Mouse (Mus musculus) CD8-positive naive resting alpha-beta T cell, adult 57 days (primary cell): ENCODE measurements around the gene Rps11. TPM values are rescaled to one million over a fixed set of nuclear protein-coding genes. Genes with fewer than 3 reads are reported as not detected.

Experiments
- total RNA-seq: library from RNA; stranded (reverse); gene quantifications from one replicate; pipeline ENCODE4 v1.2.4, GENCODE M21; 2023

Gene Rps11
- total RNA-seq = 3,136 TPM

DNA sequence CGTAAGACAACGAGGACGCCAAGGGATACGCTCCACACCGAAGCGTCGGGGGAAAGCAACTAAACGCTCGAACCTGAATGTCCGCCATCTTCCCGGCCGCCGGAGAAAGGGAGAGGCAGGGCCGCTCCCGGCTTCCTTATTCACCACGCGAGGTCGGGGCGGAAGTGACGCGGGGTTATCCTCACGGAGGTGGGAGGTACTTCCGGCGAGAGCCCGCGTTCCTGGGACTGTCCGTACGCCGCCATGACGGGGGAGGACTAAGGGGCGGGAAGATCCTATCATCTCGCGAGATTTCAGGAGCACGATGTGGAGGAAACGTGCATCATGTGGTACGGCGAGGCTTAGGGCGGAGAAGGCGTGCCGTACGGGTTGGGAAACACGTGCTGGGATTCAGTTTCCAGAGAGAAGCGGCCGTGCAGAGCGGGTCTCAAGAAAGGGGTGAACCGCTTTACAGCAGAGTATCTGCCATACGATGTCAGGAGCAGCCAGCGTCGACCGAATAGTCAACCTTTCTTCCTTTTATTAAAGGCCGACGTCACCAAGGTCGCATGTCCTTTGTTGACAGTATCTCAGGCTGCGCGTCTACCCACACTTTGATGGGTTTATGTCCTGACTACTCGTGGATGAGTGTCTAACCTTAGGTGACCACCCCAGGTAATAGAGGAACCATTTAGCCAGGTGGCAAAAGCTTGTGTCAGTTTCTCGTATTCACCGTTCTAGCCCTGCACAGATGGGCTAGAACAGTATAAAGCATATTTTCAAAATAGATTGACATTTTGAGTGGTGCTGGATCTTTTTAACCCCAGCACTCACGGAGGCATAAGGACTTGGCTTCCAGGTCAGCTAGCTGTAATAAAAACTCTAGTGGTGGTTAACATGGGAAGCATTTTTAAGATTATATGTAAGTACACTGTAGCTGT is at the start of gene Rps11:
TSS of gene Rps11 (minus strand) at position 216 of the 920 bp plus-strand sequence.

DNA sequence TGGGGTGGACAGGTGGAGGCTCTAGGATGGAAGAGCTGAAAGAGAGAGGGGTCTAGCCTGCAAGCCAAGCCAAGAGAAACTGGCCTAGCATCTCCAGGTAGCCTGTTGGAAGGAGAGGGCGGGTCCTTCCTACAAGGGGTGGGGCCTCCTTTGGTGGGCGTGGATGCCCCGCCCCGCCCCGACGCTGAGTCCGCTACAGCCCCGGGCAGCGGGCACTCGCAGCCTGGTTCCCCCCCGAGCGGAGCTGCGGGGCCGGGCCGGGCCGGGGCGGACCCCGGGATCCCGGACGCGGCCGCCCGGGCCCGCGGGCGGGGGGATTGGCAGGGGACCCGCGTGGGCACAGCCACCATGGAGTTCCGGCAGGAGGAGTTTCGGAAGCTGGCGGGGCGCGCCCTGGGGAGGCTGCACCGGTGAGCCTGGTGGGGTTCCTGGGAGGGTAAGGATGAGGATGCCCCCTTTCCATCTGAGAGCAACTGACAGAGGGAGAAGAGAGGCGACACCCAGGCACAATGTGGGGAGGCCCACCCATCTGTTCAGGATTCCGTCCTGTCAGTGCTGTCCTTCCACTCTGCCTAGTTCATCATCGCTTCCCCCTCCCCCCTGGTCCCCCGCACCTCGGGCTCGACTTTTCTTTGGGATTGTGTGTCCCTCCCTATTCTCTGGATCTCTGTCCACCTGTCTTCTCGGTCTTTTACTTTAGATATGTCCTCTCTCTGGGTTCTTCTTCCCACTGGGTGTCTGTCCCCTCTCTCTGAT is 39.7 kb upstream of the Rps11 start, which contains the start of gene Slc17a7:
TSS of gene Slc17a7 (plus strand) at position 215 of the 756 bp plus-strand sequence.

DNA sequence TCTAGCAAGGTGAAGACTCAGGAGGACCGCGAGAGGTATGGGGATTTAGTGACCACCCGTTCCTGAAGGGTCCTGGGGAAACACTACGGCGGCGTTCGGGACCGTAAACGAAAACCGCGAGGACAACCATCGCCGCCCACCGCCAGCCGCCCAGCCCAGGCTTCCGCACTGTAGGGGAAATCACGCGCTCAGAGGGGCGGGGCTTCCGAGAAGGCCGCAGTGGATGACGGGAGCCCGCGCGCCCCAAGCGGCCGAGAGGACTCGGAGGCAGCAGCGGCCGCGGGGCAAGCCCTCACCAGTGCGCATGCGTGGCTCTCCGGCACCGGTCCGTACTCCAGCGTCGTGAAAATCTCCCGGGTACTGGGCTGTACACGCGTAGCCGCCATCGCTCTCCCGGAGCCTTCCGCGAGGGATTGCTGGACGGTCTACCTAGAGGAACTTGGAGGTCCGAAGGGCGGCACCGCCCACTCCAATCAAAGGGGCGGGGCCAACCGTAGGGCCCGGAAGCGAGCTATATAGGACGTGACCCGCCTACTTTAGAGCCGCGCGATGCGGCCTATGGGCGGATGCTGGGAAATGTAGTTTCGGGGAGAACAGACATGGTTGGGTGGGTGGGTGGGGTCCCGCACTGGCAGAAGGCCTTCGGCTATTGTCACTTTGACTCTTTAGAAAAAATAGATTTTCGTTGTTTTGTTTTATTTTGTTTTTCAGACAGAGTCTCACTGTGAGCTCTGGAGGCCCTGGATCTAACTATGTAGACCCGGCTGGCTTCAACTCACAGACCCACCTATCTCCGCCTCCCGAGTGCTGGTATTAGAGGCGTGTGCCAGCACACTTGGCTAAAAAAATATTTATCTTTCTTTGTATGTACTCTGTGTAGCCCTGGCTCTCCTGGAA is 30.1 kb upstream of the Rps11 start, which contains the start of the genes Pih1d1 and Aldh16a1:
TSS of gene Pih1d1 (plus strand) at position 208 of the 897 bp plus-strand sequence.
TSS of gene Aldh16a1 (minus strand) at position 489 of the 897 bp plus-strand sequence.

DNA sequence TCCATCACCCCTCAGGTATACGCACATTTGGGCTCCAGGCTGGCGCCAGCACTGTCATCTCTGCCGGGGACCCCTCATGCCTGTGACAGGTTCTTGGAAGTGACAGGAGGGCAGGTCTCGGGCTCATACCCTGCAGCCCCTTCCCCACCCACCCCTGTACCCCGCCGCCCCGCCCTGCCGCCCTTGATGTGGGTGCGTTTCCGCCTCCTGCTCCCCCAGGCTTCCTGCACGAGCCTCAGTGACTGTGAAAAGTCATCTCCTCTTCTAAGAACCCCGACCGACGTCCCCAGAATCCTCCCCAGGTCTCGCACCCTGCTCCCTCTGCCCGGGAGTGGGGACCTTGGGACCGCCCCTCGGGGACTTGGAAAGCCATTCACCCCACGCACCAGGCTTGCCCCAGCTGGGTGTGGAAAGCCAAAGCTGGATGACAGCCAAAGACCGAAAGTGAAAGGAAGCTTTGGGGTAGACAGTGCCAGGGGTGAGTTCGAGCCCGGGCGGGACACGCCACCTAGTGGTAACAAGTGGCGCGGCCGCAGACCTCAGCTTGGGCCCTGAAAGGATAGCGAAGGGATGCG is 11.8 kb upstream of the Rps11 start, which contains the start of the genes Gm45713 and Flt3l:
TSS of gene Gm45713 (minus strand) at position 239 of the 575 bp plus-strand sequence.
TSS of gene Flt3l (minus strand) at position 440 of the 575 bp plus-strand sequence.

DNA sequence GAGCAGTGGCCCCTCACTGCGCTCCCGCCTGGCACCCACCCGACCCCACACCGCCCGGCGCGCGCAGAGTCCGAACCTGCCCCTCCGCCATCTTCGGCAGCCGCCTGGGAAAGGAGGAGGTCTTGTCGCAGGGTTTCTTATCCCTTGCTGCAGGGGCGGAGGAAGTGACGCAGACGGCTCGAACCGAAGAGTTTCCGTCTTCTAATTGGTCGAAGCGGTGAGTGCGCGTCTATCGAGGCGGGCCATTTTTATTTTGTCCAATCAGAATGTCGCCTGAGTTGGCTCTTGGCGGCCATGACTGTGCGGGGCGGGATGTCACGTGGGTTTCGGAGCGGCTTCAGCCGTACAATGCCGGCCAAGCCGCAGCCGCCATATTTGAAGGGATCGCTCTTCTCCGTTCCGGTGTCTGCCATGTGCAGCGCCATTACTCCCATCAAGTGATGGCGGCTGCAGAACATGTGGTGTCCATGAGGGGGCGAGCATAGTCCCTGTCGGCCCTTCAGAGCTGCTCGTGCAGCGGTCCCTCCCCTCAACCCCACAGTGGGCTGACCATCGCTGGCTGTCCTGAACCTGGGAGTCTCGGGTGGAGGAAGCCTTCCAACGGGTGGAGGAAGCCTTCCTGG is 4.5 kb upstream of the Rps11 start, which contains the start of gene Rpl13a:
TSS of gene Rpl13a (minus strand) at position 138 of the 623 bp plus-strand sequence.

DNA sequence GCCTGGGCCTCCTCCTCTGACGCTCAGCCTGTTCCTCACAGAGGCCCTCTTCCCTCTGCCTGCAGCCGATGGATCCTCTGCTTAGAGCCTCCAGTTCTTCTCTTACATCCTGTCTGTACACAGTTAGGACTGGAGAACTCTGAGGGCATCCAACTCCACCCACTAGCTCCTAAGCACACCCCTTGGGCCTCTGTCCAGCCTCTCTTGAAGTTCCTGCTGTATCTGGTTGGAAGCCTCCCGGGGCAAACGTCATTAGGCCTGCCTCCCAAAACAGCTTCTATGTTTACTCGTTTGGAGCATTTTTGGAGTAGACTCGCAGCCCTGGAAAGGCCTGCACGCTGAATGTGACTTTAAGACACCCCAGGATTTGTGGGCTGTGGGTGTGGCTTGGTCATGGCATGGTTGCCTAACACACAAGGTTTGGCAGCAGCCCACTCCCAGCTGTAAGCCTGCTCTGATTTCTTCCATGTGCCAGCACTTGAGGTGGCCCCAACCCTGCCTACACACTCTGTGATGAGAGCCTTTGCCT is 20.5 kb downstream of the Rps11 start, which contains the start of gene Fcgrt:
TSS of gene Fcgrt (minus strand) at position 200 of the 529 bp plus-strand sequence.

DNA sequence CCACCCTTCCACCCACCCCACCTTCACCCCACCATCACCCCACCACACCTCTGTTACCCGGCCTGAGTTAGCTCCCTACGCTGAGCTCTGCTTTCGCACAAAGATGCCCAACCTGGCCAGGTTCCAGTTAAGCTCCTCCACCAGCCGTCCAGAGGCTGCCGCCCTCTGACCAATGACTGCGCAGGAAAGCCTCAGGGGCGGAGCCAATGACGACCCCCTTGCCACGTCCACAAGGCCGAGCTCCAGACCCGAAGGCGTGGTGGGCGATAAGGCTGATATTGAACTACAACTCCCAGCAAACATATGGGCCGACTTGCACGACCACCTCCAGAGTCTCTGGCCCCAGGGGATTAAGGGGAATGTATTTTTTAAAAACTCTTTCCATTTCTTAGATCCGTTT is 32.2 kb downstream of the Rps11 start, which contains the start of gene Rcn3:
TSS of gene Rcn3 (minus strand) at position 174 of the 400 bp plus-strand sequence.

Other genes with a start within 250 kb of the Rps11 start
- gene Med25, start 231.7 kb downstream of the Rps11 start, total RNA-seq = 62.0 TPM
- 23.6 TPM for gene Fuz, start 228.4 kb downstream of the Rps11 start, total RNA-seq
- gene Ap2a1, start 194.9 kb downstream of the Rps11 start, total RNA-seq = 88.4 TPM
- not detected for gene Tsks, start 181.2 kb downstream of the Rps11 start, total RNA-seq
- gene Cpt1c, start 149.6 kb downstream of the Rps11 start, total RNA-seq = not detected
- 147 TPM for gene Prmt1, start 137.9 kb downstream of the Rps11 start, total RNA-seq
- gene Irf3, start 126.8 kb downstream of the Rps11 start, total RNA-seq = 127 TPM
- gene Bcl2l12, start 125.7 kb downstream of the Rps11 start, total RNA-seq = 20.4 TPM
- 77.3 TPM for gene Scaf1, start 108.1 kb downstream of the Rps11 start, total RNA-seq
- gene Rras, start 106.5 kb downstream of the Rps11 start, total RNA-seq = 11.4 TPM
- 65.4 TPM for gene Prr12, start 71.6 kb downstream of the Rps11 start, total RNA-seq
- 59.3 TPM for gene Nosip, start 62.0 kb downstream of the Rps11 start, total RNA-seq
- 1.7 TPM for gene Prrg2, start 61.8 kb downstream of the Rps11 start, total RNA-seq
- gene Rcn3, start 32.2 kb downstream of the Rps11 start, total RNA-seq = 28.4 TPM
- gene Fcgrt, start 20.6 kb downstream of the Rps11 start, total RNA-seq = 49.4 TPM
- 5,943 TPM for gene Rpl13a, start 4.3 kb upstream of the Rps11 start, total RNA-seq
- gene Gm45713, start 11.8 kb upstream of the Rps11 start, total RNA-seq = 1.6 TPM
- 167 TPM for gene Flt3l, start 12.0 kb upstream of the Rps11 start, total RNA-seq
- 32.4 TPM for gene Pih1d1, start 29.9 kb upstream of the Rps11 start, total RNA-seq
- 60.3 TPM for gene Aldh16a1, start 30.1 kb upstream of the Rps11 start, total RNA-seq
- gene Slc17a7, start 39.5 kb upstream of the Rps11 start, total RNA-seq = not detected
- gene Gfy, start 55.1 kb upstream of the Rps11 start, total RNA-seq = not detected
- not detected for gene Pth2, start 56.6 kb upstream of the Rps11 start, total RNA-seq
- 0.83 TPM for gene Ccdc155, start 80.5 kb upstream of the Rps11 start, total RNA-seq
- not detected for gene Dkkl1, start 87.7 kb upstream of the Rps11 start, total RNA-seq
- not detected for gene Tead2, start 91.3 kb upstream of the Rps11 start, total RNA-seq
- 321 TPM for gene Cd37, start 114.7 kb upstream of the Rps11 start, total RNA-seq
- not detected for gene Slc6a16, start 116.6 kb upstream of the Rps11 start, total RNA-seq
- not detected for gene Slc6a21, start 153.1 kb upstream of the Rps11 start, total RNA-seq
- 7.7 TPM for gene Trpm4, start 209.3 kb upstream of the Rps11 start, total RNA-seq
- not detected for gene Hrc, start 210.9 kb upstream of the Rps11 start, total RNA-seq
- gene Ppfia3, start 242.6 kb upstream of the Rps11 start, total RNA-seq = 0.21 TPM
- 1.3 TPM for gene Lin7b, start 246.1 kb upstream of the Rps11 start, total RNA-seq